Mouse (Mus musculus) fat pad, adult 2 months (tissue): ENCODE results near the gene Tex22.

Source experiments
- DNase-seq: peaks from one replicate; pipeline ENCODE4 v3.0.0-alpha.2; 2011; ENCODE audit warnings: low read depth, low spot score; ENCODE audit errors: extremely low read depth

Tex22 gene

GRCm38 (mm10) chr12:113099470-113100237, 25.4 kb downstream of the Tex22 start:
- DNase-seq: no peak

- DNase-seq: no peak
These were observed 26.3 kb downstream of the Tex22 start for GRCm38 (mm10) chr12:113100448-113101076.

GRCm38 (mm10) chr12:113101251-113101960, 27.1 kb downstream of the Tex22 start:
- no peak for DNase-seq

- DNase-seq: no peak
These were observed 28.2 kb downstream of the Tex22 start for GRCm38 (mm10) chr12:113102461-113102860.

- no peak for DNase-seq
These were observed 29.6 kb downstream of the Tex22 start for GRCm38 (mm10) chr12:113103846-113104451.

- no peak for DNase-seq
These were observed 32.1 kb downstream of the Tex22 start for GRCm38 (mm10) chr12:113106386-113106785.

- no peak for DNase-seq
These were observed 33.3 kb downstream of the Tex22 start for GRCm38 (mm10) chr12:113107431-113108124.

- DNase-seq: peak; percentile 34
These were observed 34.4 kb downstream of the Tex22 start for GRCm38 (mm10) chr12:113108528-113109283.

GRCm38 (mm10) chr12:113109801-113110200, 35.5 kb downstream of the Tex22 start:
- no peak for DNase-seq

GRCm38 (mm10) chr12:113114141-113114540, 39.8 kb downstream of the Tex22 start:
- DNase-seq: no peak

GRCm38 (mm10) chr12:113114856-113115538, 40.7 kb downstream of the Tex22 start:
- DNase-seq: no peak

- DNase-seq: no peak
These were observed 45.5 kb downstream of the Tex22 start for GRCm38 (mm10) chr12:113119516-113120410.

- no peak for DNase-seq
These were observed 50.4 kb downstream of the Tex22 start for GRCm38 (mm10) chr12:113124726-113125125.

GRCm38 (mm10) chr12:113130732-113131131, 56.4 kb downstream of the Tex22 start:
- peak; percentile 80 for DNase-seq

- no peak for DNase-seq
These were observed 57.3 kb downstream of the Tex22 start for GRCm38 (mm10) chr12:113131601-113132000.

- no peak for DNase-seq
These were observed 58.3 kb downstream of the Tex22 start for GRCm38 (mm10) chr12:113132567-113132966.

- DNase-seq: no peak
These were observed 59.0 kb downstream of the Tex22 start for GRCm38 (mm10) chr12:113133260-113133659.

GRCm38 (mm10) chr12:113133861-113134403, 59.6 kb downstream of the Tex22 start:
- no peak for DNase-seq
